Mouse (Mus musculus) liver, embryonic 14.5 days (tissue): Measurements from ENCODE around the gene Kif20b.

Experiments
- CTCF ChIP-seq: IDR thresholded peaks from 2 replicates; pipeline ENCODE4 v1.5.1; 2016; ENCODE audit warnings: antibody characterized with exemption, low read depth, control low read depth
- EP300 ChIP-seq: IDR thresholded peaks from 2 replicates; pipeline ENCODE4 v1.6.1; 2016; ENCODE audit warnings: antibody characterized with exemption, low read depth

DNA sequence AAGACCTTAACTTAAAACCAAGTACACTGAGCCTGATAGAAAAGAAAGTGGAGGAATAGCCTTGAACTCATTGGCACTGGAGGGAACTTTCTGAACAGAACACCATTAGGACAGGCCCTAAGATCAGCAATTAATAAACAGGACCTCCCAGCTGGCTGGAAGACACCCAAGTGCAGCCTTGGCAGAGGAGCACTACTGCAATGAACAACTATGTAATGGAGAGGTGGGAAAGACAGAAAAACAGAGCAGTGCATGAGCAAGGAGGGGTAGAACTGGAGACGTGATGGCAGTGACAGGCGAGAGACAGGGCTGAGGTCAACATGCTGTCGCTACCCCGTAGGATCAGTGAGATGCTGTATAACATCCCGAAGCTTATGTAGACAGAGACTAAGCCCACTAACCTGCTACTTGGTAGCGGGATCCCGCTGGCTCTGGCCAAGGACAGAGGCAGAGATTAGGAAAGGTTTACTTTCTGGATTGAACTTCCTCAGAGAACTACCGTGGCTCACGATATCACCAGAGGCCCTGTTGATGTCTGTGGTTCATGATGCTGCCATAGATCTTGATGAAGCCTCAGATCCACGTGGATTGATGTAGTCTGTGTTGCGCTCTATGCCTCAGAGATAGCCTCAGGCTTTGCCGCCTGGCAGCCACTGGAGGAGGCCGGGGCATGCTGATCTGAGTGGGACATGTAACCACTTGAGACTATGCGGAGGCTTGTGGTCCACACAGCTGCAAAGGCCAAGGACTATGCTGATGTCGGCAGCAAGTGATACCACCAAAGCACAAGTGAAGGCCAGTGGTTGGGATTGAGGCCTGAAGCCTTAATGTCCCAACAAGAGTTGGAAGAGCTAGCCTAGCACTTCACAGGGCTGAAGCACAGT is 24.8 kb upstream of the Kif20b start:
- TF ChIP-seq CTCF (no peak), EP300 (no peak)
